Mouse (Mus musculus) midbrain, embryonic 15.5 days (tissue): ENCODE measurements around the gene Olfr591. TPM values are rescaled to one million over a fixed set of nuclear protein-coding genes. Genes with fewer than 3 reads are reported as not detected.
"Not testable (repeated sequence)": the region's sequence is repeated elsewhere in the genome, so short reads cannot be mapped to it uniquely, and the experiment has no call there.

ENCODE experiments used
- ATAC-seq: fragments of 200-750 bp; cut with Nextera tagmentation; replicated peaks from 2 replicates; pipeline ENCODE4 v1.8.0; 2017; ENCODE audit warnings: moderate TSS enrichment
- H3K27ac ChIP-seq: fragments of 300-500 bp; sonication (generic); 2 replicates; pipeline ENCODE4 v1.5.1; 2015; ENCODE audit warnings: mild to moderate bottlenecking, inconsistent platforms
- H3K27me3 ChIP-seq: fragments of 300-500 bp; sonication (generic); replicated peaks from 2 replicates; pipeline ENCODE4 v1.6.1; 2015; ENCODE audit warnings: inconsistent platforms
- H3K36me3 ChIP-seq: fragments of 300-500 bp; sonication (generic); replicated peaks from 2 replicates; pipeline ENCODE4 v1.6.1; 2015; ENCODE audit warnings: inconsistent platforms
- H3K4me1 ChIP-seq: fragments of 300-500 bp; sonication (generic); 2 replicates; pipeline ENCODE4 v1.6.1; 2015; ENCODE audit warnings: inconsistent platforms
- H3K4me2 ChIP-seq: fragments of 300-500 bp; sonication (generic); 2 replicates; pipeline ENCODE4 v1.6.1; 2015; ENCODE audit warnings: inconsistent platforms, mild to moderate bottlenecking, moderate library complexity
- H3K4me3 ChIP-seq: fragments of 300-500 bp; sonication (generic); 2 replicates; pipeline ENCODE4 v1.5.1; 2015; ENCODE audit warnings: mild to moderate bottlenecking, inconsistent platforms
- H3K9ac ChIP-seq: fragments of 300-500 bp; sonication (generic); 2 replicates; pipeline ENCODE4 v1.6.1; 2015; ENCODE audit warnings: mild to moderate bottlenecking, inconsistent platforms
- H3K9me3 ChIP-seq: fragments of 300-500 bp; sonication (generic); 2 replicates; pipeline ENCODE4 v1.6.1; 2016; ENCODE audit warnings: inconsistent platforms
- WGBS: fragments of 180-500 bp; shearing (Covaris S2); methylation state at CpG from one replicate; pipeline ENCODE4 v1.1.7; 2015; ENCODE audit warnings: mixed read lengths; 5-methylcytosine and 5-hydroxymethylcytosine counted together
- polyA plus RNA-seq: library from polyadenylated mRNA; unstranded; fragments of >200 nt; fragmentation: Nextera tagmentation; extraction: Ambion mirVana; gene quantifications from 2 replicates; pipeline ENCODE4 v1.2.1, GENCODE M21; 2015

The Olfr591 gene
- not detected in 2 replicates for polyA plus RNA-seq

- no peak for ATAC-seq
- no peak within 1 kb of the TSS for H3K4me2 ChIP-seq
Observed at GRCm38 (mm10) chr7:103178240-103178639, at the start of gene Olfr591. Olfr591 (minus strand) TSS chr7:103178340.

DNA sequence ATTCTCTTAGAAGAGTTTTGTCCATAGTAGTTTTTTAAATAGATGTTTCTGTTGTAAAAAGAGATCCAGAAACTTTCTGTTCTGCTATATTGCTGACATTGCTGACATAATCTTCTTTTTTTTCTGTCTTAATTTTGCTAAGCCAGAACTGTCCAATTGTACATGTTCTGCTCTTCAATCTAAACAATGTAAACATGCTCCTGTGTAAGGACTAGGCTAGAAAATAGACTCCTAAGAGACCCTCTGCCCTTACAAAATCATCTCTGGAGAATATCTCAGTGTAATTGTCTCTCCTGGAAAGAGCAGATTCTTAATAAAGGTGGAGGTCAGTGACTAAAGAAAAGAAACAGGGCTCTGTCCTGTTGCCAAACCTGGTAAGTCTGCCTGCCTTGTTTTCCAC lies 38.6 kb upstream of the Olfr591 start, which contains the start of gene Olfr594:
TSS of gene Olfr594 (plus strand) at position 301 of the 400 bp plus-strand sequence.
- Histone ChIP-seq H3K27me3 (no peaks in the 10 kb centered on the region), H3K4me3 (no peak within 1 kb of the TSS), H3K36me3 (no peaks in the 10 kb centered on the region), H3K9ac (no peak within 1 kb of the TSS), H3K9me3 (no peaks in the 10 kb centered on the region), H3K27ac (no peak within 1 kb of the TSS), H3K4me1 (no peaks in the 10 kb centered on the region), H3K4me2 (no peak within 1 kb of the TSS)
- ATAC-seq: no peak

More at GRCm38 (mm10) chr7:103178240-103178639, at the start of gene Olfr591:
- Histone ChIP-seq H3K27me3 (no peaks in the 10 kb centered on the region), H3K9ac (no peak within 1 kb of the TSS), H3K4me3 (no peak within 1 kb of the TSS), H3K4me1 (no peaks in the 10 kb centered on the region), H3K27ac (no peak within 1 kb of the TSS), H3K36me3 (no peaks in the 10 kb centered on the region), H3K9me3 (no peaks in the 10 kb centered on the region)
- WGBS: 86% methylated on average over 1 of the region's 1 CpGs

GRCm38 (mm10) chr7:103212050-103212449 lies 33.9 kb upstream of the Olfr591 start:
- not testable (repeated sequence) for H3K36me3 ChIP-seq, H3K9ac ChIP-seq, ATAC-seq, H3K4me1 ChIP-seq, H3K27me3 ChIP-seq, H3K4me3 ChIP-seq, H3K4me2 ChIP-seq, H3K9me3 ChIP-seq, H3K27ac ChIP-seq
- 91% methylated on average over 5 of the region's 5 CpGs for WGBS

DNA sequence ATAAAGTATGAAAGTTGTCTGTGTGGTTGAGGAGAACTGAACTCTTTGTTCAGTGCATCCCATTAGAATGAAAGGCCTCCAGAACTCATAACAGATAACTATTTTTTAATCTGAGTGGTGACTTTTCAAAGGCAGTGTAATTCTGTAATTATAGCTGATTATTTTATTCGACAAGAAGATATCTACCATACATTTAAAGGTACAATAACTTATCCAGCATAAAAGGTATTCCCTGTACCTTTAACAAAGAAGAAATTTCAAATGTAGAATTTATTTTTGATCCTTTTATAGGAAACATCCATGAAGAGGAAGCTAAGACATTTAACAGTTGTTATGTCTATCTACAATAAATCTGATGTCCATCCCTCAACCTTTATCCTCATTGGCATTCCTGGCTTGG lies 33.4 kb upstream of the Olfr591 start, which contains the start of gene Olfr593:
TSS of gene Olfr593 (plus strand) at position 301 of the 400 bp plus-strand sequence.
- no peak within 1 kb of the TSS for H3K4me3 ChIP-seq
- no peak within 1 kb of the TSS for H3K9ac ChIP-seq
- H3K27ac ChIP-seq: no peak within 1 kb of the TSS
- 74% methylated on average over 1 of the region's 1 CpGs for WGBS
- no peaks in the 10 kb centered on the region for H3K36me3 ChIP-seq
- H3K9me3 ChIP-seq: no peaks in the 10 kb centered on the region
- no peak for ATAC-seq
- no peaks in the 10 kb centered on the region for H3K4me1 ChIP-seq
- H3K4me2 ChIP-seq: no peak within 1 kb of the TSS
- no peaks in the 10 kb centered on the region for H3K27me3 ChIP-seq

- H3K4me2 ChIP-seq, H3K9ac ChIP-seq, H3K27ac ChIP-seq, H3K27me3 ChIP-seq, H3K4me3 ChIP-seq, H3K4me1 ChIP-seq, H3K9me3 ChIP-seq, ATAC-seq, H3K36me3 ChIP-seq: not testable (repeated sequence)
- WGBS: 75% methylated on average over 1 of the region's 1 CpGs
Observed at GRCm38 (mm10) chr7:103184503-103184902, 6.4 kb upstream of the Olfr591 start, which contains the start of gene Olfr592. Olfr592 (plus strand) TSS chr7:103184803.

- Histone ChIP-seq H3K4me1 (no peaks in the 10 kb centered on the region), H3K4me3 (no peak overlapping the region), H3K4me2 (no peak overlapping the region), H3K9ac (no peak overlapping the region), H3K9me3 (no peaks in the 10 kb centered on the region), H3K27ac (no peak overlapping the region), H3K27me3 (no peaks in the 10 kb centered on the region), H3K36me3 (no peaks in the 10 kb centered on the region)
- ATAC-seq: no peak
- 84% methylated on average over 5 of the region's 5 CpGs for WGBS
Observed at GRCm38 (mm10) chr7:103169697-103170096, 8.4 kb downstream of the Olfr591 start.

- 61% methylated on average over 2 of the region's 2 CpGs for WGBS
- Histone ChIP-seq H3K9ac (no peak within 1 kb of the TSS), H3K9me3 (no peaks in the 10 kb centered on the region), H3K4me3 (no peak within 1 kb of the TSS), H3K36me3 (no peaks in the 10 kb centered on the region), H3K27ac (no peak within 1 kb of the TSS), H3K27me3 (no peaks in the 10 kb centered on the region), H3K4me2 (no peak within 1 kb of the TSS), H3K4me1 (no peaks in the 10 kb centered on the region)
- ATAC-seq: no peak
Observed at GRCm38 (mm10) chr7:103156256-103156655, 21.9 kb downstream of the Olfr591 start, which contains the start of gene Olfr589. Olfr589 (minus strand) TSS chr7:103156356.

DNA sequence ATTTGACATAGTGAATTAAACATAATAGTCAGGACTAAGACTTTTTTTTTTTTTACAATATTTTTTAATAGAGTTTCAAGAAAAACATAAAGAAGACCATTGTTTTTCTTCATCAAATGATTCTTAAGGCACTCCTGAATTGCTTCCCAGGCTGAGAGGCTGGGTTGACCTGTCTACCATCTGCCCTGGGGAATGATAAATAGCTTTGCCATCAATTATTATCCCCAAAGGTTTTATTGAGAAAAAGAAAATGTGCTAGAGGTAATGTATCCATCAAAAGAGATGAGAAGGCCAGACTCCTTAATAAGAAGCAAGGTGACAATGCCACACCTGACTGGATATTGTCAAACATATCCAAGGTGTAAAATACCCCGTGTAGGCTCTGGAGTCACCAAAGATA lies 37.6 kb downstream of the Olfr591 start, which contains the start of gene Olfr588-ps1:
TSS of gene Olfr588-ps1 (plus strand) at position 301 of the 400 bp plus-strand sequence.
- no peaks in the 10 kb centered on the region for H3K27me3 ChIP-seq
- 93% methylated on average over 1 of the region's 1 CpGs for WGBS
- no peaks in the 10 kb centered on the region for H3K36me3 ChIP-seq
- no peak within 1 kb of the TSS for H3K4me2 ChIP-seq
- no peak for ATAC-seq
- H3K4me1 ChIP-seq: no peaks in the 10 kb centered on the region
- H3K4me3 ChIP-seq: no peak within 1 kb of the TSS
- H3K9ac ChIP-seq: no peak within 1 kb of the TSS
- H3K27ac ChIP-seq: no peak within 1 kb of the TSS
- H3K9me3 ChIP-seq: no peaks in the 10 kb centered on the region

GRCm38 (mm10) chr7:103125538-103125937 lies 52.6 kb downstream of the Olfr591 start, which contains the start of gene Olfr586:
Olfr586 (minus strand) TSS chr7:103125638.
- H3K27me3 ChIP-seq: no peaks in the 10 kb centered on the region
- no peak for ATAC-seq
- no peak within 1 kb of the TSS for H3K27ac ChIP-seq
- H3K4me2 ChIP-seq: no peak within 1 kb of the TSS
- no peaks in the 10 kb centered on the region for H3K4me1 ChIP-seq
- 95% methylated on average over 3 of the region's 3 CpGs for WGBS
- H3K4me3 ChIP-seq: no peak within 1 kb of the TSS
- H3K9ac ChIP-seq: no peak within 1 kb of the TSS
- no peaks in the 10 kb centered on the region for H3K9me3 ChIP-seq
- no peaks in the 10 kb centered on the region for H3K36me3 ChIP-seq

- Histone ChIP-seq H3K4me2 (no peak overlapping the region), H3K27ac (no peak overlapping the region), H3K4me3 (no peak overlapping the region), H3K9me3 (no peaks in the 10 kb centered on the region), H3K4me1 (no peaks in the 10 kb centered on the region), H3K36me3 (no peaks in the 10 kb centered on the region), H3K9ac (no peak overlapping the region), H3K27me3 (no peaks in the 10 kb centered on the region)
- ATAC-seq: no peak
- 54% methylated on average over 3 of the region's 3 CpGs for WGBS
Observed at GRCm38 (mm10) chr7:103119406-103119805, 58.7 kb downstream of the Olfr591 start.

Other genes starting within 250 kb of the Olfr591 start
- not detected in 2 replicates for gene Olfr573-ps1, start 235.8 kb downstream of the Olfr591 start, polyA plus RNA-seq
- not detected in 2 replicates for gene Olfr574, start 229.9 kb downstream of the Olfr591 start, polyA plus RNA-seq
- not detected in 2 replicates for gene Olfr575, start 219.6 kb downstream of the Olfr591 start, polyA plus RNA-seq
- gene Olfr576, start 215.7 kb downstream of the Olfr591 start, polyA plus RNA-seq: not detected in 2 replicates
- not detected in 2 replicates for gene Olfr577, start 202.4 kb downstream of the Olfr591 start, polyA plus RNA-seq
- not detected in 2 replicates for gene Olfr578, start 189.0 kb downstream of the Olfr591 start, polyA plus RNA-seq
- gene Olfr582, start 140.3 kb downstream of the Olfr591 start, polyA plus RNA-seq: not detected in 2 replicates
- not detected in 2 replicates for gene Olfr583, start 127.0 kb downstream of the Olfr591 start, polyA plus RNA-seq
- gene Olfr584, start 96.5 kb downstream of the Olfr591 start, polyA plus RNA-seq: not detected in 2 replicates
- not detected in 2 replicates for gene Olfr585, start 80.6 kb downstream of the Olfr591 start, polyA plus RNA-seq
- not detected in 2 replicates for gene Olfr586, start 52.7 kb downstream of the Olfr591 start, polyA plus RNA-seq
- gene Olfr588-ps1, start 37.5 kb downstream of the Olfr591 start, polyA plus RNA-seq: not detected in 2 replicates
- not detected in 2 replicates for gene Olfr589, start 22.0 kb downstream of the Olfr591 start, polyA plus RNA-seq
- not detected in 2 replicates for gene Olfr592, start 6.5 kb upstream of the Olfr591 start, polyA plus RNA-seq
- not detected in 2 replicates for gene Olfr593, start 33.5 kb upstream of the Olfr591 start, polyA plus RNA-seq
- not detected in 2 replicates for gene Olfr594, start 38.7 kb upstream of the Olfr591 start, polyA plus RNA-seq
- gene Usp17ld, start 74.2 kb upstream of the Olfr591 start, polyA plus RNA-seq: not detected in 2 replicates
- gene Olfr596, start 127.3 kb upstream of the Olfr591 start, polyA plus RNA-seq: not detected in 2 replicates
- not detected in 2 replicates for gene Olfr597, start 138.0 kb upstream of the Olfr591 start, polyA plus RNA-seq
- gene Olfr598, start 145.2 kb upstream of the Olfr591 start, polyA plus RNA-seq: not detected in 2 replicates
- not detected in 2 replicates for gene Olfr599, start 157.6 kb upstream of the Olfr591 start, polyA plus RNA-seq
- gene Olfr600, start 171.3 kb upstream of the Olfr591 start, polyA plus RNA-seq: not detected in 2 replicates
- gene Olfr601, start 184.3 kb upstream of the Olfr591 start, polyA plus RNA-seq: not detected in 2 replicates
- not detected in 2 replicates for gene Olfr603, start 207.8 kb upstream of the Olfr591 start, polyA plus RNA-seq
- not detected in 2 replicates for gene Usp17lc, start 236.7 kb upstream of the Olfr591 start, polyA plus RNA-seq